Mouse (Mus musculus): ENCODE data around the gene Stum. TPM values are rescaled to one million over a fixed set of nuclear protein-coding genes. Genes with fewer than 3 reads are reported as not detected.

The Stum gene
- total RNA-seq, 2 experiments from 2014 or later: 150 to 173 TPM

GRCm38 (mm10) chr1:180434925-180435324, 48.4 kb downstream of the Stum start:
- DNase-seq (ENCODE audit: low spot score in 2 of 2): no peak
- intact Hi-C loops (cut with DNase I): loop anchor here (1.0 to 5.0 kb wide), 3 partner anchors 45 to 332 kb away; no protein-coding TSS in a partner anchor

GRCm38 (mm10) chr1:180433796-180434566, 49.3 kb downstream of the Stum start:
- intact Hi-C loops (cut with DNase I): loop anchor here (1.0 to 5.0 kb wide), 2 partner anchors 118 to 333 kb away; no protein-coding TSS in a partner anchor
- DNase-seq (ENCODE audit: low spot score in 2 of 2): peak; percentile 55 to 58

GRCm38 (mm10) chr1:180433098-180433538, 50.2 kb downstream of the Stum start:
- intact Hi-C loops (cut with DNase I): loop anchor here (5.0 kb wide), 1 partner anchor 334 kb away; no protein-coding TSS in a partner anchor

GRCm38 (mm10) chr1:180431833-180432232, 51.5 kb downstream of the Stum start:
- intact Hi-C loops (cut with DNase I): loop anchor here (5.0 kb wide), 1 partner anchor 335 kb away; no protein-coding TSS in a partner anchor
- DNase-seq (ENCODE audit: low spot score in 2 of 2): no peak

More at GRCm38 (mm10) chr1:180433098-180433538, 50.2 kb downstream of the Stum start:
- DNase-seq (ENCODE audit: low spot score in 2 of 2): no peak

GRCm38 (mm10) chr1:180429819-180430218, 53.5 kb downstream of the Stum start:
- DNase-seq (ENCODE audit: low spot score in 2 of 2): no peak
- intact Hi-C loops (cut with DNase I): loop anchor here (5.0 to 10.0 kb wide), 2 partner anchors 255 to 337 kb away; no protein-coding TSS in a partner anchor

GRCm38 (mm10) chr1:180428871-180429270, 54.4 kb downstream of the Stum start:
- no peak for DNase-seq (ENCODE audit: low spot score in 2 of 2)
- intact Hi-C loops (cut with DNase I): loop anchor here (1.0 to 10.0 kb wide), 2 partner anchors 161 to 254 kb away; no protein-coding TSS in a partner anchor

- DNase-seq (ENCODE audit: low spot score in 2 of 2): peak in 1 of 2 experiments; percentile 63
- intact Hi-C loops (cut with DNase I): loop anchor here (1.0 to 10.0 kb wide), 2 partner anchors 160 to 253 kb away; no protein-coding TSS in a partner anchor
These were observed 55.1 kb downstream of the Stum start for GRCm38 (mm10) chr1:180428101-180428712.

- intact Hi-C loops (cut with DNase I): loop anchor here (1.0 to 10.0 kb wide), 2 partner anchors 159 to 253 kb away; no protein-coding TSS in a partner anchor
- DNase-seq (ENCODE audit: low spot score in 2 of 2): peak; percentile 65
These were observed 55.6 kb downstream of the Stum start for GRCm38 (mm10) chr1:180427685-180428084.

- no peak for DNase-seq (ENCODE audit: low spot score in 2 of 2)
- intact Hi-C loops (cut with DNase I): loop anchor here (10.0 kb wide), 1 partner anchor 252 kb away; no protein-coding TSS in a partner anchor
These were observed 56.9 kb downstream of the Stum start for GRCm38 (mm10) chr1:180426405-180426804.

GRCm38 (mm10) chr1:180423931-180424330, 59.4 kb downstream of the Stum start:
- intact Hi-C loops (cut with DNase I): loop anchor here (10.0 kb wide), 1 partner anchor 249 kb away; no protein-coding TSS in a partner anchor
- no peak for DNase-seq (ENCODE audit: low spot score in 2 of 2)

GRCm38 (mm10) chr1:180423008-180423639, 60.2 kb downstream of the Stum start:
- no peak for DNase-seq (ENCODE audit: low spot score in 2 of 2)
- intact Hi-C loops (cut with DNase I): loop anchor here (10.0 kb wide), 1 partner anchor 248 kb away; no protein-coding TSS in a partner anchor

GRCm38 (mm10) chr1:180422076-180422828, 61.1 kb downstream of the Stum start:
- intact Hi-C loops (cut with DNase I): loop anchor here (10.0 kb wide), 1 partner anchor 247 kb away; no protein-coding TSS in a partner anchor
- peak; percentile 64 to 69 for DNase-seq (ENCODE audit: low spot score in 2 of 2)

GRCm38 (mm10) chr1:180421165-180421909, 62.0 kb downstream of the Stum start:
- intact Hi-C loops (cut with DNase I): loop anchor here (10.0 kb wide), 1 partner anchor 247 kb away; no protein-coding TSS in a partner anchor
- DNase-seq (ENCODE audit: low spot score in 2 of 2): no peak

- intact Hi-C loops (cut with DNase I): loop anchor here (10.0 kb wide), 1 partner anchor 246 kb away; no protein-coding TSS in a partner anchor
- DNase-seq (ENCODE audit: low spot score in 2 of 2): no peak
These were observed 62.7 kb downstream of the Stum start for GRCm38 (mm10) chr1:180420496-180421164.

- DNase-seq (ENCODE audit: low spot score in 2 of 2): no peak
- intact Hi-C loops (cut with DNase I): no loop called here
These were observed 64.2 kb downstream of the Stum start for GRCm38 (mm10) chr1:180419059-180419458.

GRCm38 (mm10) chr1:180417118-180417517, 66.2 kb downstream of the Stum start:
- intact Hi-C loops (cut with DNase I): no loop called here
- DNase-seq (ENCODE audit: low spot score in 2 of 2): no peak

GRCm38 (mm10) chr1:180415836-180416235, 67.5 kb downstream of the Stum start:
- intact Hi-C loops (cut with DNase I): no loop called here
- DNase-seq (ENCODE audit: low spot score in 2 of 2): no peak

All from left cerebral cortex, postnatal 36 days (tissue).